9 mouse cellular contexts compared by ENCODE assay signal in genomic region chr3:107491459-107491858, GRCm38 (mm10). TPM values are rescaled to one million over a fixed set of nuclear protein-coding genes. Genes with fewer than 3 reads are reported as not detected.
DNase-seq lines count a peak whose midpoint lies in the region; ATAC-seq and TF ChIP-seq lines count a peak whose summit lies in the region.
"Had no signal": no experiment of that assay in that cellular context is flagged by ENCODE, and none has a peak within 500 bp of the region (broad histone marks: within the 10 kb centered on the region; RNA-seq: fewer than 3 reads in every experiment).

No protein-coding gene starts in this region.

- peak; percentile 94 for DNase-seq in intestine, embryonic 14.5 days (ENCODE audit: low spot score)
- DNase-seq in cerebellum, adult 11 months = peak; percentile 65
- peak; percentile 46 for DNase-seq in gastrocnemius, postnatal 10 days
- DNase-seq in kidney, postnatal 10 days = peak; percentile 84
- peak; percentile 83 for DNase-seq in midbrain, embryonic 14.5 days

- H3K4me2 ChIP-seq in intestine, embryonic 14.5 days (ENCODE audit: low read length) = no peak overlapping the region
- H3K4me2 ChIP-seq in intestine, postnatal 0 days (replicated peaks; ENCODE audit: low read depth) = no peak overlapping the region
- H3K4me2 ChIP-seq in midbrain, embryonic 14.5 days (ENCODE audit: low read length) = no peak overlapping the region

- H3K4me3 ChIP-seq in intestine, embryonic 14.5 days (ENCODE audit: low read depth, low read length) = no peak overlapping the region
- no peak overlapping the region for H3K4me3 ChIP-seq in intestine, postnatal 0 days (ENCODE audit: low read depth, low read length)
- H3K4me3 ChIP-seq in midbrain, embryonic 14.5 days (replicated peaks; ENCODE audit: low read depth, low read length) = no peak overlapping the region

- H3K9ac ChIP-seq in intestine, embryonic 14.5 days (ENCODE audit: low read length) = no peak overlapping the region
- no peak overlapping the region for H3K9ac ChIP-seq in intestine, postnatal 0 days (ENCODE audit: low read depth, low read length)
- H3K9ac ChIP-seq in midbrain, embryonic 14.5 days (replicated peaks; ENCODE audit: low read length) = no peak overlapping the region

- no peak for TF ChIP-seq CTCF in intestine, postnatal 0 days (IDR thresholded peaks at IDR 0.05; ENCODE audit: low read depth)

- no peaks in the 10 kb centered on the region for H3K9me3 ChIP-seq in intestine, embryonic 14.5 days (ENCODE audit: control insufficient read depth, low read length)
- H3K9me3 ChIP-seq in intestine, postnatal 0 days (ENCODE audit: control insufficient read depth) = no peaks in the 10 kb centered on the region
- H3K9me3 ChIP-seq in midbrain, embryonic 14.5 days (ENCODE audit: control insufficient read depth, low read length) = no peaks in the 10 kb centered on the region
- H3K9me3 ChIP-seq: G1E had no signal

- peak; percentile 89 for ATAC-seq in intestine, embryonic 14.5 days (replicated peaks; ENCODE audit: low FRiP score, low TSS enrichment, low read depth)
- no peak; the same call in 1 of the 2 replicates for ATAC-seq in intestine, postnatal 0 days
- ATAC-seq in midbrain, embryonic 14.5 days (ENCODE audit: low FRiP score, low TSS enrichment) = peak; percentile 79
- ATAC-seq in megakaryocyte, adult 5-6 weeks (ENCODE audit: poor library complexity, severe bottlenecking) = no peak
- no peak for ATAC-seq in CD4-positive, CD25-positive, alpha-beta regulatory T cell, adult 4 months

- H3K27me3 ChIP-seq in intestine, embryonic 14.5 days (replicated peaks; ENCODE audit: control insufficient read depth, insufficient read depth, low read length) = no peaks in the 10 kb centered on the region
- no peaks in the 10 kb centered on the region; the same call in 1 of the 2 replicates for H3K27me3 ChIP-seq in intestine, postnatal 0 days (replicated peaks; ENCODE audit: control insufficient read depth, insufficient read depth, low read length)
- no peaks in the 10 kb centered on the region for H3K27me3 ChIP-seq in midbrain, embryonic 14.5 days (ENCODE audit: control insufficient read depth, insufficient read depth, low read length)

- peak overlapping the region; percentile 76; the same call in 1 of the 2 replicates for H3K27ac ChIP-seq in intestine, embryonic 14.5 days (ENCODE audit: low read depth)
- H3K27ac ChIP-seq in intestine, postnatal 0 days (ENCODE audit: low read depth, low read length) = no peak overlapping the region
- H3K27ac ChIP-seq in midbrain, embryonic 14.5 days (replicated peaks; ENCODE audit: low read depth, low read length) = peak overlapping the region; percentile 74

- WGBS in intestine, embryonic 14.5 days = 26% methylated on average over 6 of the region's 6 CpGs
- WGBS in intestine, postnatal 0 days = 48% methylated on average over 6 of the region's 6 CpGs
- WGBS in midbrain, embryonic 14.5 days = 49% methylated on average over 6 of the region's 6 CpGs

- H3K4me1 ChIP-seq in intestine, embryonic 14.5 days (replicated peaks; ENCODE audit: control insufficient read depth, insufficient read depth, low read length) = peaks cover 10% of the 10 kb centered on the region; the same call in 1 of the 2 replicates
- H3K4me1 ChIP-seq in intestine, postnatal 0 days (replicated peaks; ENCODE audit: control insufficient read depth, insufficient read depth, low read length) = no peaks in the 10 kb centered on the region
- H3K4me1 ChIP-seq in midbrain, embryonic 14.5 days (ENCODE audit: control insufficient read depth, insufficient read depth, low read length) = peaks cover 12% of the 10 kb centered on the region

- no peaks in the 10 kb centered on the region for H3K36me3 ChIP-seq in intestine, embryonic 14.5 days (ENCODE audit: control insufficient read depth, insufficient read depth, low read length)
- no peaks in the 10 kb centered on the region for H3K36me3 ChIP-seq in intestine, postnatal 0 days (ENCODE audit: control insufficient read depth, insufficient read depth)
- 0 out of 2 replicates have a peak, but pooled peaks cover 6% of the 10 kb centered on the region for H3K36me3 ChIP-seq in midbrain, embryonic 14.5 days (ENCODE audit: control insufficient read depth, insufficient read depth, low read length)
- H3K36me3 ChIP-seq: G1E had no signal

RNA-seq across cellular contexts. Expression of gene Slc6a17, which starts 26.4 kb away (rescaled TPM):
- polyA plus RNA-seq in intestine, embryonic 14.5 days (2014; fragmentation: Nextera tagmentation; extraction: Ambion mirVana) = 2.0 and 3.3 TPM in 2 replicates
- polyA plus RNA-seq in intestine, postnatal 0 days (2015; fragmentation: Nextera tagmentation; extraction: Ambion mirVana) = 1.7 and 2.2 TPM in 2 replicates
- under 1 TPM; 0.94 to 0.95 TPM for total RNA-seq in gastrocnemius, postnatal 10 days (2021)
- polyA plus RNA-seq in midbrain, embryonic 14.5 days (2014; fragmentation: Nextera tagmentation; extraction: Ambion mirVana) = 12.3 and 20.4 TPM in 2 replicates
- total RNA-seq in megakaryocyte, adult 5-6 weeks (2015) = not detected in 2 replicates
- total RNA-seq in megakaryocyte, adult 5-6 weeks (2017) = not detected in 2 replicates
- not detected for polyA plus RNA-seq in CD4-positive, CD25-positive, alpha-beta regulatory T cell, adult 4 months (2017; shearing (Covaris generic))
- polyA plus RNA-seq: G1E had no signal

RNA-seq across cellular contexts. Expression of gene Kcnc4, which starts 32.1 kb away (rescaled TPM):
- polyA plus RNA-seq in intestine, embryonic 14.5 days (2014; fragmentation: Nextera tagmentation; extraction: Ambion mirVana) = 0.09 TPM in 1 of 2 replicates, not detected in the other
- polyA plus RNA-seq in intestine, postnatal 0 days (2015; fragmentation: Nextera tagmentation; extraction: Ambion mirVana) = 0.07 TPM in 2 replicates
- total RNA-seq in gastrocnemius, postnatal 10 days (2021) = 10 to 100 TPM; 53.2 to 59.6 TPM
- polyA plus RNA-seq in midbrain, embryonic 14.5 days (2014; fragmentation: Nextera tagmentation; extraction: Ambion mirVana) = 6.2 and 8.3 TPM in 2 replicates
- not detected in 2 replicates for total RNA-seq in megakaryocyte, adult 5-6 weeks (2015)
- total RNA-seq in megakaryocyte, adult 5-6 weeks (2017) = not detected in 2 replicates
- not detected for polyA plus RNA-seq in CD4-positive, CD25-positive, alpha-beta regulatory T cell, adult 4 months (2017; shearing (Covaris generic))
- polyA plus RNA-seq: G1E had no signal

Comparison
In these comparisons a context has a peak if more than half of its experiments do, and no peak if none do; other contexts are left out.
1. ATAC-seq: peak in intestine, embryonic 14.5 days (single experiment) and midbrain, embryonic 14.5 days (single experiment); none in intestine, postnatal 0 days (single experiment), megakaryocyte, adult 5-6 weeks (single experiment) and CD4-positive, CD25-positive, alpha-beta regulatory T cell, adult 4 months (single experiment).
2. Peak in every context shown above with its lines, with median percentiles within 50 percentile points of each other: DNase-seq.